Mouse (Mus musculus): ENCODE measurements around the gene Ssxb9. TPM values are rescaled to one million over a fixed set of nuclear protein-coding genes. Genes with fewer than 3 reads are reported as not detected.

The Ssxb9 gene
- polyA plus RNA-seq (2017; shearing (Covaris generic)), result not detected

GRCm38 (mm10) chrX:8366678-8367077 lies at the start of gene Ssxb9:
TSS of gene Ssxb9 (plus strand) at chrX:8366978.

GRCm38 (mm10) chrX:8327124-8327523 lies 39.7 kb upstream of the Ssxb9 start, which contains the start of gene Ssxb10:
TSS of gene Ssxb10 (plus strand) at chrX:8327424.

GRCm38 (mm10) chrX:8413005-8413404 lies 46.2 kb downstream of the Ssxb9 start, which contains the start of gene Ssxb1:
TSS of gene Ssxb1 (plus strand) at chrX:8413305.

Other genes starting within 250 kb of the Ssxb9 start
- gene Wdr13, start 234.1 kb upstream of the Ssxb9 start, polyA plus RNA-seq (2017; shearing (Covaris generic)), result 14.6 TPM
- gene Rbm3, start 221.1 kb upstream of the Ssxb9 start, polyA plus RNA-seq (2017; shearing (Covaris generic)), result 653 TPM
- 35.1 TPM for gene Tbc1d25, start 190.8 kb upstream of the Ssxb9 start, polyA plus RNA-seq (2017; shearing (Covaris generic))
- 67.6 TPM for gene Ebp, start 173.5 kb upstream of the Ssxb9 start, polyA plus RNA-seq (2017; shearing (Covaris generic))
- not detected for gene Porcn, start 160.5 kb upstream of the Ssxb9 start, polyA plus RNA-seq (2017; shearing (Covaris generic))
- 21.5 TPM for gene Ftsj1, start 114.6 kb upstream of the Ssxb9 start, polyA plus RNA-seq (2017; shearing (Covaris generic))
- not detected for gene Slc38a5, start 95.8 kb upstream of the Ssxb9 start, polyA plus RNA-seq (2017; shearing (Covaris generic))
- not detected for gene Ssxb10, start 39.6 kb upstream of the Ssxb9 start, polyA plus RNA-seq (2017; shearing (Covaris generic))
- gene Ssxb1, start 46.3 kb downstream of the Ssxb9 start, polyA plus RNA-seq (2017; shearing (Covaris generic)), result not detected
- gene Ssxb2, start 94.7 kb downstream of the Ssxb9 start, polyA plus RNA-seq (2017; shearing (Covaris generic)), result not detected
- gene Gm14459, start 158.0 kb downstream of the Ssxb9 start, polyA plus RNA-seq (2017; shearing (Covaris generic)), result not detected
- gene Ssxb6, start 181.3 kb downstream of the Ssxb9 start, polyA plus RNA-seq (2017; shearing (Covaris generic)), result not detected
- gene Ssxb3, start 224.8 kb downstream of the Ssxb9 start, polyA plus RNA-seq (2017; shearing (Covaris generic)), result not detected